16 mouse cellular contexts compared by ENCODE assay signal in genomic region chr1:158853936-158854882, GRCm38 (mm10).
DNase-seq lines count a peak whose midpoint lies in the region; ATAC-seq and TF ChIP-seq lines count a peak whose summit lies in the region.
"Had no signal": no experiment of that assay in that cellular context is flagged by ENCODE, and none has a peak within 500 bp of the region (broad histone marks: within the 10 kb centered on the region; RNA-seq: fewer than 3 reads in every experiment).

No protein-coding gene starts in this region.

- H3K9me3 ChIP-seq in hindbrain, postnatal 0 days (ENCODE audit: low read length) = no peaks in the 10 kb centered on the region
- no peaks in the 10 kb centered on the region for H3K9me3 ChIP-seq in hindbrain, embryonic 11.5 days (ENCODE audit: control insufficient read depth, low read length)
- no peaks in the 10 kb centered on the region for H3K9me3 ChIP-seq in midbrain, postnatal 0 days (ENCODE audit: low read length)
- no peaks in the 10 kb centered on the region for H3K9me3 ChIP-seq in midbrain, embryonic 11.5 days (ENCODE audit: control insufficient read depth, low read length)
- no peaks in the 10 kb centered on the region for H3K9me3 ChIP-seq in embryonic facial prominence, embryonic 12.5 days
- H3K9me3 ChIP-seq in stomach, postnatal 0 days (ENCODE audit: control insufficient read depth, low read length) = no peaks in the 10 kb centered on the region
- H3K9me3 ChIP-seq: heart, embryonic 15.5 days; midbrain, embryonic 15.5 days; neural tube, embryonic 13.5 days had no signal

- no peak overlapping the region for H3K4me2 ChIP-seq in hindbrain, postnatal 0 days (ENCODE audit: low read depth, low read length)
- no peak overlapping the region for H3K4me2 ChIP-seq in hindbrain, embryonic 11.5 days (replicated peaks; ENCODE audit: low read depth, low read length)
- H3K4me2 ChIP-seq in midbrain, postnatal 0 days (ENCODE audit: low read depth, low read length, poor library complexity, severe bottlenecking) = no peak overlapping the region
- no peak overlapping the region for H3K4me2 ChIP-seq in midbrain, embryonic 11.5 days
- no peak overlapping the region for H3K4me2 ChIP-seq in embryonic facial prominence, embryonic 12.5 days (replicated peaks)
- no peak overlapping the region for H3K4me2 ChIP-seq in stomach, postnatal 0 days (replicated peaks; ENCODE audit: low read depth)
- H3K4me2 ChIP-seq: heart, embryonic 15.5 days; midbrain, embryonic 15.5 days; neural tube, embryonic 13.5 days had no signal

- no peak for TF ChIP-seq EP300 in stomach, postnatal 0 days (optimal IDR thresholded peaks at IDR 0.05)

- DNase-seq in hindbrain, postnatal 0 days (ENCODE audit: low spot score) = peak; percentile 37
- DNase-seq in hindbrain, embryonic 11.5 days (ENCODE audit: low spot score) = no peak
- DNase-seq in midbrain, postnatal 0 days (ENCODE audit: low spot score) = peak; percentile 53
- no peak for DNase-seq in midbrain, embryonic 11.5 days (ENCODE audit: low spot score, missing footprints)
- DNase-seq in stomach, postnatal 0 days (ENCODE audit: low spot score) = no peak
- DNase-seq in spleen, adult 18-20 months = no peak
- DNase-seq in natural killer cell, adult 2 months (ENCODE audit: low spot score in 2 of 2) = no peak
- DNase-seq: adrenal gland, adult 8-10 months; kidney, postnatal 36 days; liver; lung, postnatal 14 days; thymus, postnatal 36 days had no signal

- H3K27ac ChIP-seq in hindbrain, postnatal 0 days = no peak overlapping the region
- no peak overlapping the region for H3K27ac ChIP-seq in hindbrain, embryonic 11.5 days (ENCODE audit: low read depth, low read length)
- H3K27ac ChIP-seq in midbrain, postnatal 0 days (ENCODE audit: low read depth, low read length) = no peak overlapping the region
- no peak overlapping the region for H3K27ac ChIP-seq in midbrain, embryonic 11.5 days (ENCODE audit: low read depth, low read length)
- no peak overlapping the region for H3K27ac ChIP-seq in embryonic facial prominence, embryonic 12.5 days
- H3K27ac ChIP-seq in stomach, postnatal 0 days (replicated peaks) = no peak overlapping the region
- H3K27ac ChIP-seq: heart, embryonic 15.5 days; midbrain, embryonic 15.5 days; neural tube, embryonic 13.5 days had no signal

- no peaks in the 10 kb centered on the region for H3K27me3 ChIP-seq in hindbrain, postnatal 0 days (ENCODE audit: insufficient read depth, low read length)
- H3K27me3 ChIP-seq in hindbrain, embryonic 11.5 days (ENCODE audit: control insufficient read depth, insufficient read depth, low read length) = no peaks in the 10 kb centered on the region
- no peaks in the 10 kb centered on the region for H3K27me3 ChIP-seq in midbrain, postnatal 0 days (ENCODE audit: insufficient read depth, low read length)
- H3K27me3 ChIP-seq in midbrain, embryonic 11.5 days (ENCODE audit: control insufficient read depth, insufficient read depth, low read length) = no peaks in the 10 kb centered on the region
- no peaks in the 10 kb centered on the region for H3K27me3 ChIP-seq in embryonic facial prominence, embryonic 12.5 days
- no peaks in the 10 kb centered on the region for H3K27me3 ChIP-seq in stomach, postnatal 0 days (ENCODE audit: control insufficient read depth, insufficient read depth, low read length)
- H3K27me3 ChIP-seq: heart, embryonic 15.5 days; midbrain, embryonic 15.5 days; neural tube, embryonic 13.5 days had no signal

- WGBS in hindbrain, postnatal 0 days = 60% methylated on average over 5 of the region's 5 CpGs
- 60% methylated on average over 5 of the region's 5 CpGs for WGBS in hindbrain, embryonic 11.5 days
- 74% methylated on average over 5 of the region's 5 CpGs for WGBS in midbrain, postnatal 0 days
- 73% methylated on average over 5 of the region's 5 CpGs for WGBS in midbrain, embryonic 11.5 days
- WGBS in embryonic facial prominence, embryonic 12.5 days = 37% methylated on average over 5 of the region's 5 CpGs
- 57% methylated on average over 5 of the region's 5 CpGs for WGBS in stomach, postnatal 0 days

- no peaks in the 10 kb centered on the region for H3K36me3 ChIP-seq in hindbrain, postnatal 0 days (ENCODE audit: insufficient read depth, low read length)
- H3K36me3 ChIP-seq in hindbrain, embryonic 11.5 days (ENCODE audit: control insufficient read depth, insufficient read depth, low read length) = no peaks in the 10 kb centered on the region
- H3K36me3 ChIP-seq in midbrain, postnatal 0 days (ENCODE audit: insufficient read depth, low read length) = no peaks in the 10 kb centered on the region
- H3K36me3 ChIP-seq in midbrain, embryonic 11.5 days (ENCODE audit: control insufficient read depth, insufficient read depth, low read length) = no peaks in the 10 kb centered on the region
- no peaks in the 10 kb centered on the region for H3K36me3 ChIP-seq in embryonic facial prominence, embryonic 12.5 days
- no peaks in the 10 kb centered on the region for H3K36me3 ChIP-seq in stomach, postnatal 0 days (ENCODE audit: control insufficient read depth, insufficient read depth, low read length)
- H3K36me3 ChIP-seq: heart, embryonic 15.5 days; midbrain, embryonic 15.5 days; neural tube, embryonic 13.5 days had no signal

- peak; percentile 55 for TF ChIP-seq CTCF in hindbrain, postnatal 0 days (IDR thresholded peaks at IDR 0.05; ENCODE audit: low read depth)
- TF ChIP-seq CTCF in midbrain, postnatal 0 days (IDR thresholded peaks at IDR 0.05) = peak; percentile 68
- TF ChIP-seq CTCF in stomach, postnatal 0 days (IDR thresholded peaks at IDR 0.05; ENCODE audit: low read depth) = peak; percentile 39

- no peak overlapping the region for H3K9ac ChIP-seq in hindbrain, postnatal 0 days (replicated peaks; ENCODE audit: low read length)
- no peak overlapping the region for H3K9ac ChIP-seq in hindbrain, embryonic 11.5 days (ENCODE audit: low read depth, low read length)
- no peak overlapping the region for H3K9ac ChIP-seq in midbrain, postnatal 0 days (replicated peaks; ENCODE audit: low read length, poor library complexity, severe bottlenecking)
- no peak overlapping the region for H3K9ac ChIP-seq in midbrain, embryonic 11.5 days (ENCODE audit: low read length)
- no peak overlapping the region for H3K9ac ChIP-seq in embryonic facial prominence, embryonic 12.5 days
- no peak overlapping the region for H3K9ac ChIP-seq in stomach, postnatal 0 days (ENCODE audit: low read length)
- H3K9ac ChIP-seq: heart, embryonic 15.5 days; midbrain, embryonic 15.5 days; neural tube, embryonic 13.5 days had no signal

- no peaks in the 10 kb centered on the region for H3K4me1 ChIP-seq in hindbrain, postnatal 0 days (ENCODE audit: insufficient read depth, low read length)
- H3K4me1 ChIP-seq in hindbrain, embryonic 11.5 days (replicated peaks; ENCODE audit: control insufficient read depth, insufficient read depth, low read length) = no peaks in the 10 kb centered on the region
- no peaks in the 10 kb centered on the region for H3K4me1 ChIP-seq in midbrain, postnatal 0 days (ENCODE audit: insufficient read depth, low read length)
- no peaks in the 10 kb centered on the region for H3K4me1 ChIP-seq in midbrain, embryonic 11.5 days (ENCODE audit: control insufficient read depth, insufficient read depth, low read length)
- H3K4me1 ChIP-seq in embryonic facial prominence, embryonic 12.5 days = 0 out of 2 replicates have a peak, but pooled peaks cover 3% of the 10 kb centered on the region
- no peaks in the 10 kb centered on the region for H3K4me1 ChIP-seq in stomach, postnatal 0 days (replicated peaks; ENCODE audit: control insufficient read depth, insufficient read depth)
- H3K4me1 ChIP-seq: heart, embryonic 15.5 days; midbrain, embryonic 15.5 days; neural tube, embryonic 13.5 days had no signal

- no peak for ATAC-seq in hindbrain, postnatal 0 days
- no peak for ATAC-seq in hindbrain, embryonic 11.5 days (ENCODE audit: low FRiP score)
- ATAC-seq in midbrain, postnatal 0 days (ENCODE audit: low FRiP score) = no peak
- no peak for ATAC-seq in midbrain, embryonic 11.5 days (ENCODE audit: low FRiP score)
- peak; percentile 76; the same call in 1 of the 2 replicates for ATAC-seq in embryonic facial prominence, embryonic 12.5 days (ENCODE audit: insufficient number of reproducible peaks, insufficient read depth, low FRiP score, low TSS enrichment)
- no peak for ATAC-seq in stomach, postnatal 0 days (ENCODE audit: low FRiP score, low TSS enrichment)
- ATAC-seq: midbrain, embryonic 15.5 days had no signal

- H3K4me3 ChIP-seq in hindbrain, postnatal 0 days (ENCODE audit: low read length) = no peak overlapping the region
- H3K4me3 ChIP-seq in hindbrain, embryonic 11.5 days (ENCODE audit: low read depth, low read length) = no peak overlapping the region
- no peak overlapping the region for H3K4me3 ChIP-seq in midbrain, postnatal 0 days (ENCODE audit: low read depth, low read length)
- no peak overlapping the region for H3K4me3 ChIP-seq in midbrain, embryonic 11.5 days (ENCODE audit: low read depth, low read length)
- H3K4me3 ChIP-seq in embryonic facial prominence, embryonic 12.5 days = no peak overlapping the region
- H3K4me3 ChIP-seq in stomach, postnatal 0 days (ENCODE audit: low read depth, low read length) = no peak overlapping the region
- H3K4me3 ChIP-seq: heart, embryonic 15.5 days; midbrain, embryonic 15.5 days; neural tube, embryonic 13.5 days had no signal

Comparison
In these comparisons a context has a peak if more than half of its experiments do, and no peak if none do; other contexts are left out.
1. DNase-seq: peak in hindbrain, postnatal 0 days (single experiment) and midbrain, postnatal 0 days (single experiment); none in hindbrain, embryonic 11.5 days (single experiment), midbrain, embryonic 11.5 days (single experiment), stomach, postnatal 0 days (single experiment), spleen, adult 18-20 months (0 of 2) and natural killer cell, adult 2 months (0 of 2).
2. Peak in every context shown above with its lines, with median percentiles within 50 percentile points of each other: CTCF ChIP-seq.